Mouse (Mus musculus) ovary, adult 18-20 months (tissue): ENCODE measurements around the gene Polr1b.

ENCODE experiments used
- DNase-seq: peaks from one replicate; pipeline ENCODE4 v3.0.0; 2022; ENCODE audit warnings: low spot score, mixed read lengths

Gene Polr1b

DNA sequence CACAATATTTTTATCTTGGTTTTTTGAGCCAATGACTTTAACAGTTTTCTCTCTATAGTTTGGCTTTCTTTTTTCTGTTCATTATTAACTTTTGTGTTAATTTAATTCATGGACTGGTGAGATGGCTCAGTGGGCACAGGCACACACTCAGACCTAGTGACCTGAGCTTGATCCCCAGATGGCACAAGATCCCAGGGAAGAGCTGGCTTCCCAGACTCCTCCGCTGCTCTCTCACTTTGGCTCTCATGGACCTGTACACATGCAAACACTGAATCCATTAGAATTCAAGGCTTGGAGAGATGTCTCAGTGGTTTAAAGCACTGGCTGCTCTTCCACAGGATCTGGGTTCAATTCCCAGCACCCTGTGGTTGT lies 15.6 kb downstream of the Polr1b start:
- DNase-seq, result no peak

DNA sequence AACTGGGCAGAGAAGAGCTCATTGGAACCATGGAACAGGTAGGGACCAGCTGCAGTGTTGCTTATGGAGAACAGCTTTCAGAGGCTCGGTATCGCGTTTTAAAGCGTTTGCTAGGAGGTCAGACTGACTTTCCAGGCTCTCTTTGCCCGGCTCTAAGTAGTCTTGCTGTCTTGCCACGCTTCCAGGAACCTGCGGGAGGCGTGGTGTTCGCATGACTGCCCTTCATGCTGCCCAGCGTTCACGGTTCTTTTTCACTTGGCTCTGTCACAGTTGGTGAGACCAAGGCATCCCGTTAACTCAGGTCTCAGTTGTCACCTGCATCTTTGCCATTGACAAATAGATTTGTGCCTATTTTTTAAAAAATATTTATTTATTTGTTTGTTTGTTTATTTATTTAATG lies 17.3 kb downstream of the Polr1b start:
- no peak for DNase-seq

DNA sequence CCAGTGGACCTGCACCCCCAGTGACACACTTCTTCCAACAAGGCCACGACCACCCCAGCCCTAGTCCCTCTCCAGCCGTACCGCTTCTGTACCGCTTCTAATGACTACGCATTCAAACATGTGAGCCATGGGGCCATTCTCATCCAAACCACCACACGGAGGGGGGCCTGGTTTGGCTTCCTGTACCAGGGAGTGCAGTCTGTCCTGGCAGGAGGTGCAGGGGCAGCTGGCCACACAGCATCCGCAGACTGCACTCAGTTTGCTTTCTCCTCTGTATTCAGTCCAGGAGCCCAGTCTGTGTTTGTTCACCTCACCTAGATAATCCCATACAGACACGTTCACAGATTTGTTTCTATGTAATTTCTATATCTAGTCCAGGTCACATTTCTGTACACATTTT lies 21.2 kb downstream of the Polr1b start:
- DNase-seq, result no peak

DNA sequence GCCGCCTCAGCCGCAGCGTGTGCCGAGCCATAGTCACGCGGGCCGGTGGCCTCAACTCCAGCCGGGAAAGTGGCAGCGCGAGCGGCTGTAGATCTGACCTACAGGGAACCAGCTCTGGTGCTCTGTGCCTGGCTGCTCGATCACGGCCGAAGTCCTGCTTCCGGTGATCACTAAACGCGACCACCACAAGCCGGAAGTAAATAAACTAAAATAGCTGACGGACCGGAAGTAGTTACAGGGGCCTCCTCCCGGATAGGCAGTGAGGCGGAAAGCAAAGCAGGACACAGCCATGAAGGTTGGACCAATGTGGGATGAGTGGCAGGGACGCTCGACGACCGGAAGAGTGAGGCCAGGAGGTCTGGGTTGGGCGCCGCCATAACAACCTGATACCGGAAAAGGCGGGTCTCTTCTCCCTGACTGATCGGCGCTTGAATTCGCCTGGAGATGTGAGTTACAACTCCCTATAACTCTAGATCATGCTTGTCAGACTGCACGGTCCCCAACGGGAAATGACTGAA lies 28.7 kb downstream of the Polr1b start, which contains the start of gene Chchd5:
Gene Chchd5, plus strand, starts transcription at position 289 of the 518 bp plus-strand sequence.
- DNase-seq, result peak; percentile 96

DNA sequence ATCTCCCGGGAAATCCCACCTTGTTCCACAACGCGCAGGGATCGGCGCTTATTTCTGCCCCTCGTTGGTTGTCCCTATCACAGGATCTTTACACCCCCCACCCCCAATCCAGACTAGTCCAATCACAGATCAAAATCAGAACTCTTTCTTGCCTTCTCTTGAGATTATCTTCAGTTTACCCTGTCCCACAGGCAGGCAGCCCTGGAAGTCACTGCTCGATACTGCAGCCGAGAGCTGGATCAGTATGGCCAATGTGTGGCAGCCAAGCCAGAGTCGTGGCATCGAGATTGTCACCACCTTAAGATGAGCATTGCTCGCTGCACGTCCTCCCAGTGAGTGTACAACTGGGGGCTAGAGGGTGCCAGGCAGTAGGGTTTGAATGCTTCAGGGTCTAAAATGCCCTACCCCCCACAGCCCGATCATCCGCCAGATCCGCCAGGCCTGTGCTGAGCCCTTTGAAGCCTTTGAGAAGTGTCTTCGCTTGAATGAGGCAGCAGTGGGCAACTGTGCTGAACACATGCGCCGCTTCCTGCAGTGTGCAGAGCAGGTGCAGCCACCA lies 29.3 kb downstream of the Polr1b start:
- no peak for DNase-seq

DNA sequence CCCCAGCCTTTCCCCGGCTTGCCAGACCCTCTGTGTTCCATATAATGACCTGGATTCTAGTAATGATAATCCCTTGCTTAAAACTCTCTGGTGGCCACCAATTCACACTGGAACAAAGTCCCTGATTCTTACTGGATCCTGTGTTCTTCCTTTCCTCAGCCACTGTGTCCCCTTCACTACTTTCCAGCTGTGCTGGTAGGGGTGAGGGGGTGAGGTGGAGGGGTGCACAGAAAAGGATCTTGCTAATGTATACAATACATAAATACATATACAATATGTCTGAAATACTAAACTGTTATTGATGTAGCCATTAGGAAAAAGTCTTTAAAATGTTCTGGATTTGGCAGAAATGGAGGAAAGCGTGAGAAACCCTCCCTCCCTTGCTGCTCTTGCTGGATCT lies 30.0 kb downstream of the Polr1b start:
- no peak for DNase-seq

DNA sequence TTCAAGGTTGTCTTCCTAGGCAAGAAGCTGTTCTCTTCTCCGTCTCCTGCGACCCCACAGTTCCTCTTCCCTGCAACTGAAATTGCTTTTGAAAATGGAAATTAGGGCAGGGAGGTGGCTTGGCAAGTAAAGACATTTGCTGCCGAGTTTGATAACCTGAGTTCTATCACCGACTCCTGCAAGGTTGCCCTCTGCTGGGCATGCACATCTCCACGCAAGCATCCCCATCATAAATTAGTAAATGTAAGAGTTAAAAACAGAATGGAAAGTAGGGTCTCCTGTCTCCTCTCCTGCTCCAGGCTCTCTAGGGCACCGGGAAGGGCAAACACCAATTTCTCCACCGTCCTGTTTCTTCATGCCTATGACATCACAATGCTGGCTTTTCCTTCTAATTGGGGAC lies 31.4 kb downstream of the Polr1b start:
- no peak for DNase-seq

DNA sequence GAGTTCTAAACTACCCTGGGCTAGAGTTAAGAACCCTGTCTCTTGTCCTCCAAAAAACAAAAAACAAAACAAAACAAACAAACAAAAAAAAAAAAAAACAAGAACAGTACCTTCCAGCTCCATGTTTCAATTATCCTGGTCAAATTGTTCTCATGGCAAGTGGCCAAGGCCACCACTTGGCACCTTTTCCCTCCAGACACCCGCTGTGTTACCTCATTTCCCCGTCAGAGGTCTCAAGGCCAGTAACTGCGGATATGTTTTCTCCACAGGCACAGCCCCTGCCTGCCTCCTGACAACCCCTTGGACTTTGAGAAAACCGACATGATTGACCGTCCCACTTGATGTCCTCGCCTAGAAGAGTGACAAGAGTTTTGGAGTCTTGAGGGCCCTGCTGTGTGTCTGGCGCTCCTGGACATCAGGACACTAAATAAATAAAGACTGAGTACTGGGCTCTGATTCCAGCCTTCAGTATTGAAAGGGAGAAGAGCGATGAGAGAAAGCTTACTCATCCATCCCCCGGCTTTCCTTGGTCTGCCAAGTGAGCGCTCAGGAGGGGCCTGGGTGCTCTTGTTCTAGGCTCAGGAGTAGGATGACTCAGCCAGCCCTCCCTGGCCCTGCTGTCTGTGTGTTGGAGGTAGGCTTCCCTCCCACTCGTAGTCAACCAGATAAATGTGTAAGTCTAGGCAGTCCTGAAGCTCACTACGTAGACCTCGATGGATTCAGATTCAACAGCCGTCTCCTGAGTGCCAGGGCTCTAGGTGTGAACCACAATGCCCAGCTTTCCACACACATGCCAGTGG lies 32.4 kb downstream of the Polr1b start:
- peak; percentile 55 for DNase-seq

DNA sequence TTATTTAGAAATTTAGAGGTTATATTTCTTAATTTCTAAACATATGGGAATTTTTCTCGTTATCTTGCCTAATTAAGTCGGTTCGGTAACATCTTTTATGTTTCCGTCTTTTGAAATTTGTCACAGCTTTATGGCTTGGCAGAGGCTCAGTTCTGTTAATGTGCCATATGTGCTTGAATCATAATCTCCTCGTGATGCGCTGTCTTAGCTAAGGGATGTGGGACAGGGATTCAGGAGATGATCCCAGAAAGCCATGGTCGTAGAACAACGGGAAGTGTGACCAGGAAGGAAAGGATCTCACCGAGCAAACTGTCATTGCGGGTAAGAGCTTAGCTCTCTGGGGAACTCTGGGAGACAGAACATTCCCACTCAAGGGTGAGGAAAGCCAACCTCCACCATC lies 39.1 kb downstream of the Polr1b start:
- DNase-seq, result no peak

DNA sequence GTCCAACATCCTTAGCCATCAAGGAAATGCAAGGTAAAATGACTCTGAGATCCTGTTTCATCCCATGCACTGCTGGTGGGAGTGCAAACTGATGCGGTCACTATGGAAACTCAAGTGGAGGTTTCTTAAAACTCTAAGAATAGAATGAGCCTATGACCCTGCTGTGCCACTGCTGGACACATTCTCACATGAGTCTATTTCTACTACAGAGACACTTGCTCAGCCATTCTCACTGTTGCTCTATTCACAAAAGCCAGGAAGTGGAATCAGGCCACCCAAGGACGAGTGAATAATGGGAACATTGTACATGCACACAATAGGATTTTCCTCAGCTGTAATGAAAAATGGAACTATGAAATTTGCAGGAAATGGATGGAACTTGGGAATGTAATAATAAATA lies 48.0 kb downstream of the Polr1b start:
- DNase-seq, result no peak

DNA sequence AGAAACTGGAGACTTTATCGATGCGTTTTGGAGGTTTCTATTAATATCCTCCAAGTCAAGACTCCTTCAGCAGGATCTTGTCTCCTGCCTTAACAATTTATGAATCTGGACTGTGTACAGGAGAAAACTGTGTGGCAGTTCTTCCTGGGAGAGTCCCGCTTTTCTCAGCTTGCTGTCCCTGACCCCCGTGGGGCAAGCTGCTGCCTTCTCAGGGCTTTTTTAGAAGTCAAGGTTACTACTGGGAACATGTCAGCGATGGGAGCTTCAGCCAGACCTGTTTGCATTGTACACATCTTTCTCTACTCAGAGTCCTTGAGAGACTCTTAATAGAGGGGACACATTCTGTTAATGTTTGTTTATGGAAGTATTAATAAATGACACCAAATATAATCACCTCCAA lies 49.6 kb downstream of the Polr1b start:
- DNase-seq, result no peak

DNA sequence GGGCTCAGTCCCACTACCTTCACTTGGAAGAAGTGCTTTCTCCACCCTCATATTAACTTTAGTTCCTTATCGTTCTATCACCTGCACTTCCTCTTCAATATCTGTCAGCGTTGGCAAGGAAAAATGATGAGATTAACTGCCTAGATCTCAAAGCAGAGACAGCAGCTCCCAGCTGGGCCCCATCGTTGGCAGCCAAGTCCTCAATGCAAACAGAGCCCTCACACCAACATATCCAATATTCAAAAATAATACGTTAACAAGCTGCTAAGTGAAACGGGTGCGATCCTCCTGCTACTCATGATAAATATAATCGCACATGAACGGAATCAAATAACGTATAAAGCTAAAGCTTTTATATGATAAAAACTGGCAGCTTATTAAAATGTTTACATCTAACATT lies 50.3 kb downstream of the Polr1b start:
- no peak for DNase-seq

DNA sequence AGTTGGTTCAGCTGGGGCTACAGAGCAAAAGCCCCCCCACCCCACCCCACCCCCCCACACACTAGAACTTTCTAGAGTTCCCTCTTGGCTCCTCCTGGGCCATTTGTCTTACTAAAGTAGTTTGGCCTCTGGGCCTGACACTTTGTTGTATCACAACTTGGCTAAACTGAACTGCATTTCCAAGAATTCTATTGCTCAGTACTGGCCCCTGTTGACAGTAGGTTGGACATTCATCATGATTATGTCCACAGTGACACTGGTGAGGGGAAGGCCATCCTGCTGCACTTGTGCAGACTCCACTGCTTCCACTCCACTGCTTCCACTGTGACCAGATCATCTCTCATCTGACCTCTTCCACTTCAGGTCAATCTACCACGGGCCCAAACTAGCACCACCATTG lies 52.0 kb downstream of the Polr1b start:
- no peak for DNase-seq

DNA sequence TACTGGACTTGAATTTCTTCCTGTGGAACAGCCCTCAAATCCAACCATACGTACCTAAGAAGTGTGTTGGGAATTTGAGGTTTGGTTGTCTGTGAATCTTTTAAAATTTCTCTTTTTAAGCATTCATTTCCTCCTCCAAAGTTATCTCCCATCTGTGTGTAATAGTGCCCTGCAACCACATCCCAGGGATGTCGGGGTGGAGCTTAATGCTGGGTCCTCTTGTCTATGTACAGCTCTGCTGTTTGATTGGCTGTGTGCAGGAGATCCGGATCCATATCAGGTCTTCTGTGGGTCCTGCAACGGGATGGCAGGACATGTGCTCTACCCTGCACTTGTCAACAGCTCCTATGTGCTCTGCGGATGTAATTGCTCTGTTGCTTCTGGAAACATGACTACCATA lies 64.0 kb downstream of the Polr1b start:
- no peak for DNase-seq

DNA sequence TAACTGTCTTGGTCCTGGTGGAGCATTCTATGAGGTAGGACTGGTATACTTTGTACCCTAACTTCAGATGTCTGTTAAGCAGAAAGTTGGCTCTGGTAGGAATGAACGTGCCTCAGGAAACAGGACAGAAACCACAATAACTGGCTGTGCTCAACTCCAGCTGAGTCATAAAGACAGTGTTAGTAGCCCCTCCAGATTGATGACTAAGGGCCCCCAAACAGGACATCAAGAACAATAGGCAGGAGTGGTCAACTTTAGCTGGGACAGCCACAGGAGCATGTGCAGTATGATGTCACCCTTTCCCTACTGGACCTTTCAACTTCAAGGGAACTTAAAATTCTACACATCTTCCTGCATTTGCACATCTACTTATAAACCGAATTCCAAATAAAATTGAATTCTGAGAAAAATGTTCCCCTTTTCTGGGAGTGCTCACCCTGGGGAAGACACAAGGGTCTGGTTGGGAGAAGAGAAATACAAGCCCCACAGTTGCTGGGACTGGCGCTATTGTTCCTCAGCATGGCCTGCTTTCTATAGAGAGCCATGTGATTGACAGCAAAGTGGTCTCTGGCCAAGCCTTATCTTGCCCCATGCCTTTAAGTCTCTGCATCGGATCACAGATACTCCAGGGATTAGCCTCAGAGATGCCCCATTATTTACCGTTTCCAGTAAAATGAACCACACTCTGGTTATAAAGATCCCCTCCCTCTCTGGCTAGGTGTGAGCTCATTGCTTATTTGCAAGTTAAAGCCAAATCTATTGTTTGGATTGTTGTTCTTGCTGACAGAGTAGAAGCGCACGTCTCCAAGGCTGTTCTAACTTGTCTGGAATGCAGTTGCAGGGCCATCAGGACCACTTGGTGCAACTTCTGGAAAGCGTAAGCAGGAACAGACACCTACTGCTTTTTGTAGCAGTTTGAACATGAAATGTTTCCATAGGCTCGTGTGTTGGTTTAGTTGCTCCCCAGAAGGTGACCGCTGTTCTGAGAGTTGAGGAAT lies 66.0 kb downstream of the Polr1b start:
- no peak for DNase-seq

DNA sequence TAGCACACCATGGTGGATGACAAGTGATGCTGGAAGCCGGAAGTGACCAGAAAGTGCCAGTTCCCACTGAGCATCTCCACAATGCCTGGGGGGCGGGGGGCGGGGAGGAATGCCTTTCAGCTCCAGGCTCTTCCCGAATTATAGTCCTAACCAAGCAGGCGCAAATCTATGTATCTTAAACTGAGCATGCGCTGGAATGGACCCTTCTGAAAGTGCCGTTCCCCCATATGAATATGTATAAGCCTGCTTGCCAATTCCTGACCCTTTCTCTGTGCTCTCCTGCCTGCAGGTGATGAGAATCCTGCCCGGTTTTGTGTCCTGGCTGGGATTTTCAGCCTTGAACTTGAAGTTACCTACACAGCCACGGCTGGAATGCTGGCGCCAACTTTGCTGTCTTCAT lies 72.6 kb downstream of the Polr1b start:
- DNase-seq, result no peak

DNA sequence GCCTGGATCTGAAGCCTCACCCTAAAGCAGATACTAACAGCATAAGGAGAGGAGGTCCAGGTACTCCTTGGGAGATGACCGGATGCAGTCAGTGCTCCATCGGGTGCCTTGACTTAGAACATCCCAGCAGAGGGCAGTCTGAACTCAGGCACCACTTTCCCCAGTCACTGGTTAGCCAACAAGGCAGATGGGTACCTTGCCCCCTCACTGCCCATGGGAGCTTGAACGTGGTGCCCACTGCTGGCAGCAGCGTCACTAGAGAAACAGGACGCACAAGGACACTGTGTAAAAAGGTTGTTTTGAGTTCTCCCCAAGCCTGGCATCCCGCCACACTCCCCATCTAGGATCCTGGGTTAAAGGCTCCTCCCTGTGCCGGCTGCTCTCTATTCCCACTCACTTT lies 73.7 kb downstream of the Polr1b start:
- peak; percentile 61 for DNase-seq

DNA sequence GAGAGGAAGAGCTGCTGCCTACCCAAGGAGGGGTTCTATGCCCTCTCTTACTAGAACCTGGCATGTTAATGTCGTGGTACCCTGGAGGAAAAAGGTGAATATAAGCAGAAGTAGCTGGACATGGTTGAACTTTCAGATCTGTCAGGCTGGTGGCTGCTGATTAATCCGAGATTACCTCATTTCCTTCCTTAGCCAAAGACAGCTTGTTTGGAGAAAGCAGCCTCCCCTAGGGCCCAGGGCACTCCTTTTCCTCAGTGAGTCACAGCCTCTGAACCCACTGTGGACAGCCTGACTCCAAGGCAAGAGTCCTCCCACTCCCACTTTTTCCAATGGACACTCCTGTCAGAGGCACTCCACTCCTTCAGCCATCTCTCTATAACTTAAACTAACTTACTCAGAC lies 74.8 kb downstream of the Polr1b start:
- no peak for DNase-seq
